Mouse (Mus musculus) spleen, postnatal 36 days (tissue): ENCODE data around the gene Dntt.

Experiments
- DNase-seq, 2 experiments: peaks; one replicate each; pipeline ENCODE4 v3.0.0; 2022; ENCODE audit warnings: low spot score in 2 of 2, mixed read lengths in 1 of 2

Gene Dntt

DNA sequence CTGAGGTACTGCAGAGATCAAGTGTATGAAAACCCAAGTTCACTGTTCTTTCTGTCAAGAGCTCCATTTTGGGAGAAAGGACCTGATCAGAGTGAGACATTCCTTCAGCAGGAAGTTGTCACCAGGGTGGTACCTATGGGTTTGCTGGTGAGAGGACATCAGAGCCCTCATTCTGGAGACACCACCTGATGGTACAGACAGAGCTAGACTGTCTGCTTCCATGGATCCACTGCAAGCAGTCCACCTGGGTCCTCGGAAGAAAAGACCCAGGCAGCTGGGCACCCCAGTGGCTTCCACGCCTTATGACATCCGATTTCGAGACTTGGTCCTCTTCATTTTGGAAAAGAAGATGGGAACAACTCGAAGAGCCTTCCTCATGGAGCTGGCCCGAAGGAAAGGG, at the start of gene Dntt:
Gene Dntt, plus strand, starts transcription at position 57 of the 400 bp plus-strand sequence.
- DNase-seq = no peak

DNA sequence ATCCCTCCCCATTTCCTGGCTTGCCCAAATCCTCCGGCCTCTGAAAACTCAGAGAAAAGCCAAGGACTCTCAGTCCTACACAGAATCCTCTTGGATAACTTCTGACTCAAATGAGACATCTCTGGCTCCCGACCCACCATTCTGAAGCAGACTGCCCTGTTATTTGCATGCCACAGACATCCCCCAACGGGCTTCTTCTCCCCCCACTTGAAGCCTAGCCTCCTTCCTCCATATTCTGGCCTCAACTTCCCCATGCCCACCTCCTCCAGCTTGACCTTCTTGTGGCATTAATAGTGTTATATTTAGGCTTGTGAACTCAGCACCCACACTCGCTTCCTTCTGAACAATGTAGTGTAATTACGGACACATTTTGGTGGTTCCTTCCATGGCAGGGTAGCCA, 48.4 kb upstream of the Dntt start:
- no peak for DNase-seq

DNA sequence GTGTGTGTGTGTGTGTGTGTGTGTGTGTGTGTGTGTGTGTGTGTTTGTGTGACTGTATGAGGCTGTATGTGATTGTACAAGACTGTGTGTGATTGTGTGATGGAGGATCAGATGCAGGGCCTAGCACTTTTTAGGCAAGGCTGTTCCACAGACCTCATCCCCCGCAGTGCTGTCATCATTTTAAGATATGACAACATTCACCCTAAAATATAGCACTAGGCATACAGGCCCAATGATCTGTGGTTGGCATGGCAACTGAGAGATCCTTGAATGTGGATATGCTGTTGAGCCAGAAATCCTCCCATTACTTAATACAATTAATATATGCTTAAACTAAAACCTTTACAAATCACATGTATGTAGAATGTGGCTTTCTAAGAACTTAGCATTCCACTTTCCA, 44.5 kb upstream of the Dntt start:
- DNase-seq = no peak

DNA sequence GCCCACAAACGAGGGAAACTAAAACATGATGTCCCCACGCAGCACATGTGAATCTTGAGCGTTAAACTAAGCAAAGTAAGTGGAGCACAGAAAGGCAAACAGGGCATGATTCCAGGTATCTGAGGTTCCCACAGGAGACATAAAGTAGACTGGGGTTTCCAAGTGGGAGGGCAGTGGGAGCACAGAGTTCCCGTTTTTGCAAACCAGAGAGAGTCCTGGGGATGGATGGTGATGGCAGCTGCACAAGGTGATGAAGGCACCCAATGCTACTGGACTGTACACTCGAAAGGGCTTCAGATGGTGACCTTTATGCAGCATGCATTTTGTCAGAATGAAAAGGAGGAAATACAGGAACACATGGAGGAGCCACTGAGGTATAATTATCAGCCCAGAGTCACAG, 40.2 kb upstream of the Dntt start:
- DNase-seq = no peak

DNA sequence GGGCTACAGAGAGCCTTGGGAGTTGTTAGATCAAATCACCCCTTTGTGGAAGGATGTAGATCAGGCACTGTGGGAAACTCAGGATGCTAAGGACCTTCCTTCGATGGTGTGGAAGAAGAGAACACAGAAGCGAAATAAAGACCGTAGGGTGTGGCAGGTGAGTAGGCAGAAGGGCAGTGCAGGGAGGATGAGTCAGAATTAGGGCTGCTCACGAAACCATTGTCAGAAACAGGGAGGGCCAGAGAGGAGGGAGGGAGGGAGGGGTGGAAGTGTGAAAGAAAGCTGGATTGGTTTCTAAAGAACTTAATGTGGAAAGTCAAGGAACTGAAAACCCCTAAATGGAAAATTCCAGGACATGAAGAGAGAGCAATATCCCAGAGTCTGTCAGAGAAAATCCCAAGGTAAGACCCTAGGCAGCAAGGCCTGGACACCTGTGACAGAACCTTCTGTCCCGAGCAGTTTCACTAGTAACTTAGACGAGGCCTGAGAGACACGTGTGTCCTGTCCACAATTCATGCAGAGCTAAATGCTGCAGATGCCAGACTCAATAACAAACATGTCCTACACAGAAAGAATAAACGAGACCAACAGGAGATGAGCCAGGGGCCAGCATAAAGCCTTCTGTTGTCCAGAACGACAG, 39.0 kb upstream of the Dntt start:
- no peak for DNase-seq

DNA sequence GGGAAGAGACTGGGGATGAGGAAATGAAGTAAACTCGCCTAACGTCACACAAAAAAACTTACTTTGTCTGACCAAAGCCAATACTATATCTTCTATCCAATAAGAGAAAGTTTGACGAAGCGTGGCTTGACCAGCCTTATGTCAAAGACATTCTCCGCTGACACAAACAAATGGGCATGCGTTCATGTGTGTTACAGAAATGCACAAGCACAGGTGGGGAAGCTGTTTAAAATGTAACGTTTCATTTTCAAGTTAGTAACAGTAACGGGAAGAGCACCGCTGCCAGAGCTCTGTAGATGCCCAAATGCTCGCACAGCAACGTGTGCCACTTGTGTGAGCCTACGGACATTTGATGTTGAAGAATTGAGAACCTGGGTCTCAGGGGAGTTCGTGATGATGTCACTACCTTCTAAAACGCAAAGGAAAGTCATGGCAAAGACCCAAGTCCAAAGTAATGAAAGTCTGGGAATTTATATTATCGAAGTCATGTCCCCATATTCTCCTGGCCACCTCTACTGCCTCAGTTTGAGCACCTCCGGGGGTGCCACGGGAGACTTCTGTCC, 38.2 kb upstream of the Dntt start:
- no peak for DNase-seq

DNA sequence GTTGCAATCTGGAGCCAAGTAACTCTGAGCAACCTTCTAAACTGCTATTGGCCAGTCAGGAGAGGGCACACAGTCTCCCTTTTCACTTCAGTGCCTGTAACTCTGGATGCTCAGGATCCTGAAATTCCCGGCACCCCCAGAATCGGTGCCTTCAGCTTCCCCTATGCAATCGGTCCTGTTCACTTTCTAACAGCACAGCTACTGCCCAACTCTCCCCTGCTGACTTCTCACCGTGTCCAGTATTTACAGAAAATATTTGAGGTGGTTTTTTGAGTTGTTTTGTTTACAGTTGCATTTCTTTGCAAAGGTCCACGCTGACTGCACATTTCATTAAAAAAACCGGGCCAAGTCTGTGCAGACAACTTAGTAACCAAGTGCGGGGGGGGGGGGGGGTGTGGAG, 37.4 kb upstream of the Dntt start:
- DNase-seq = no peak

DNA sequence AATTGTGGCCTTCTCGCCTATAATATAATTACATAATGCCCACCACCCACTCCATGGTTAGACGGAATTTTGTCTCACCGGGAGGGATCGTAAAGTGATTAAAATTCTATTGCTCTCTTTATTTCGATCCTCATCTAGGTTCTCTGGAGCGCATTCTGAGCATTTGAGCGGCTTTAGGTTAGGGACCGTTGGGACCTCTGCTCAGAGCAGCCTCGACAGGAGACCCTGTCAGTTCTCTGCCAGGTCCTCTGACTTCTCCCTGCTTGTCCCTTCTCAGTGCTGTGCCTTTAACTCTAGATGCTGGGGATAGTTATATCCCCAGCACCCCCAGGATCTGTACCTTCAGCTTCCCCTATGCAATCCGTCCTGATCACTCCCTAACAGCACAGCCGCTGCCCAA, 37.0 kb upstream of the Dntt start:
- DNase-seq = no peak

DNA sequence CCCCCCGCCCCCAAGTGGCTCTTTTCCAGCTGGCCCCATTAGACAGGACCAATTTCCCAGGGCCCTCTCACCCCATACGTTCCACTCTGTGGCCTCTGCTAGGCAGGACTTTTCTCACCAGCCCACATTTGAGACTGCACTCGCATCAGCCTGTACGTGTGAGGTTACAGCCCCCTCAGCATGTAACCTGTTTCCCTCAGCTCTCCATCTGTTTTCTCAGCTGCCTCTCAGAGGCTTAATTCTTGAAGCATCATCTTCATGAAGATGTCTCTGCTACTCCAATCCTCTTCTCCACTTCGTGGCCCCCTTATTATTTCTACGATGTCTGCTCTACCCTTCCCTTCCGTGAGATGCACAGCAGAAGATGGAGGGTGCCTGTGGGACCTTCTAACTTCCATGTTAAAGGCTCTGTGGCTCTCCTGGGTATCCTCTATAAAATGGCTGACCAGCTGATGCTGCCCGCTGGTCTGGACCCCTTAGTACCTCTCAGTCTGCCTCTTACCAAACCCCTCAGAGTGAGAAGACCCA, 36.5 kb upstream of the Dntt start:
- no peak for DNase-seq

DNA sequence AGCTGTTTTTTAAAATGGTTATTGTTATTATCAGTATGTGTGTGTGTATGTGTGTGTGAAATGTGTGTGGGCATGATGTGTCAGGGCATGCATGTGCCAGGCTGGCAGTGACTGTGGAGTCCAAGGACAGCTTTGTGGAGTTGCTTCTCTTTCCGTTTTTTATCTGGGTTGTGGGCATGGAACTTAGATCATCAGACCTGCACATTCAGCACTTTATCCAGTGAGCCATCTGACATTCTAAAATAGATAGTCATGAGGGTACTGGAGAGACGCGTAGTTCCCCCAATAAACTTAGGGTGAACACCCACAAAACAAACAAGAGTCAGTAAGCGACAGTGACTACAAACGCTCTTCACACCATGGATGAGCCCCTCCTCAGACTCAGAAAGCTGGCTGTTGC, 35.7 kb upstream of the Dntt start:
- no peak for DNase-seq

DNA sequence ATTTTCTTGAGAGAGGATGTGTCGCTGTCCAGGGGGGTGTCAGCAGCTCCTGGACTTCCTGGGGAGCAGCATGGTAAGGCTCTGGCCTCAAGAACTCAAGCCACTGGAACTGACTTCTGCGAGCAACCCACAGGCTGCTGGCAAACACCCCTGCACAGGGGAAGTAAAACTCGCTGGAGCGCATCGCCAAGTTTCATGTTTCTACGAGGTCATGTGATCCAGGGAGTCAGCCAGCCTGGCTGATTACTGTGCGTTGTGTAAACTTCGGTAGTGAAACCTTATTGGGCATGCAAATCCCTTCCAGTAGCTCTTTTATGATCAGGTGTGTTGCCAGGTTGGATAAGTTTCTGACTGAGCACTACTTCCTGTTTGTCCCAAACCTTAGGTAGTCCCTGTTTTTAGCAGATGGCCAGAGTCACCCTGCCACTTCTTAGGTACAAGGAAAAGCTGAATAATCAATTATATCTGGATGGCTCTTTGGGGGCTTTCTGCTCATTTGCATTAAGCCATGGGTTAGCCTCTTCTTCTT, 35.0 kb upstream of the Dntt start, which contains the start of gene Blnk:
Gene Blnk, minus strand, starts transcription at position 479 of the 529 bp plus-strand sequence.
- DNase-seq = peak; percentile 92 to 94

DNA sequence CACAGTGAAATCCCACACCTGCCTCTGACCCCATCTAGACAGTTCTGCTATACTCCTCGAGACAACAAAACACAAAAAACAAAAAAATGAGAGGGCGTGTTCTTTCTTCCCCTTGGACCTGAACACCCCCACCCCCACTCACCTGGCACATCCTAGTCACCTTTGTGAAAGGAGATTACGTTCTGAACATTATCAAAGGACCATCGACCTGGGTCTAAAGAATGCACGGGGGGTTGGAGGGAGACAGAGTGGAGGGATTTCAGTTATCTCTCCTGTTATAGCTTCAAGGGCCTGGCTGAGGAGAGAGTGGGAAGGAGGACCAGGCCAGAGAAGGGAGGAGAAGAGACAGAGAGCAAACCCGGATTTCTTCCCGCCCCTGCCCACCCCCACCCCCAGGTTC, 34.2 kb upstream of the Dntt start:
- DNase-seq = no peak

DNA sequence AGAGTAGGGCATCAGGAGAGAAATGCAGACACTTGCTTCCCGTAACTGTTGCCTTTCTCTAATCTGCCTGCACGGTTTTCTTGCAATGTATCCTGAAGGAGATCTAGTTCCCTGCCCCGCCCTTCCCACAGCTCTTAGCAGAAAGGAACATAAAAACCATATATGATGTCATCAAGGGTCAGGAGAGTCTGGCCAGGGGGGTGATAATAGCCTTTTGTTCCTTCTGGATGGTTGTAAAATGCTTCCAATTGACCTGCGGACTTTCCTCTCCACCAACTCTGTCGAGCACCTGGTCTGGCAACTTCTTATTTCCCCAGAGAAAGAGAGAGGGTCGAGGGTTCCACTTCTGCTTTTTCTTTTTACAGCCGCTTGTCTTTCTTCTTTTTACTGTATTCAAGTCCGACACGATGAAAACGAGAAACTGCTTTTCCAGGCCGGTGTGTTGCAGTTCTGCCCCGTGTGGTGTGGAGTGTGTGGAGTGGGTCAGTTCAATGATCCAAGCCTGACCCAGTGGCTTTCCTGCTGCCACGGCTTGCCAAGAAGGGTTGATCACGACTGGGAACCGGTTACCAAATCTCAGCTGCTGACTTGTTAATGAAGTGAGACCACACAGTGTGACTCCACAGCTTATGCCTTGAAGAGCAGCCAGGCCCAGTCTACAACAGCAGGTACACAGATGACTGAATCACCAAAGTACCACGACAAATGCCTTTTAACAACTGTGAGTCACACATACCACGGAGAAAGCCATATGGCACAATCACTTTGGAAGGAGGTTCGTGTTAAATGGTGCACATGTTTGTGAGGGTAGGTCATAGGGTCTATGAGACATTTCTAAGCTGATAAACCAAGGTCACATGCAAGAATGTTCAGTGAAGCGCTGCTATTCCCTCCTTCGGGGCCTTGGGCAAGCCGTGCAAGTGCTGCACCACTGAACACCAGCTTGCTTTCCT, 33.4 kb upstream of the Dntt start:
- peak; percentile 73 to 75 for DNase-seq

DNA sequence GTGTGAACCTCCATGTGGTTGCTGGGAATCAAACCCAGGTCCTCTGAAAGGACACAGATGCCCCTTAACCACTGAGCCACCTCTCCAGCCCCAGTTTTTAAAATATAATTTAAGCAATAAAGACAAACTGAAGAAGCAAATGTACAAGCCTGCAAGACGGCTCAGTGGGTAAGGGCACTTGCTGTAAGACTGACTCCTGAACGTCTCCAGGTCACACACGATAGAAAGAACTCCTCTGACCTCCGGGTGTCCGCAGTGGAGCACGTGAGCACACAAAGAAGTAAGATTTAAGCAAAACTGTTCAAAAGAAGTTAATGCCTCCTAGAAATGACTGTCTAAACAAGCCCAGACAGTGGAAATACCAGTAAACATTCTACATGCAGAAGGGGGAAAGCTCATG, 32.4 kb upstream of the Dntt start:
- DNase-seq = no peak

DNA sequence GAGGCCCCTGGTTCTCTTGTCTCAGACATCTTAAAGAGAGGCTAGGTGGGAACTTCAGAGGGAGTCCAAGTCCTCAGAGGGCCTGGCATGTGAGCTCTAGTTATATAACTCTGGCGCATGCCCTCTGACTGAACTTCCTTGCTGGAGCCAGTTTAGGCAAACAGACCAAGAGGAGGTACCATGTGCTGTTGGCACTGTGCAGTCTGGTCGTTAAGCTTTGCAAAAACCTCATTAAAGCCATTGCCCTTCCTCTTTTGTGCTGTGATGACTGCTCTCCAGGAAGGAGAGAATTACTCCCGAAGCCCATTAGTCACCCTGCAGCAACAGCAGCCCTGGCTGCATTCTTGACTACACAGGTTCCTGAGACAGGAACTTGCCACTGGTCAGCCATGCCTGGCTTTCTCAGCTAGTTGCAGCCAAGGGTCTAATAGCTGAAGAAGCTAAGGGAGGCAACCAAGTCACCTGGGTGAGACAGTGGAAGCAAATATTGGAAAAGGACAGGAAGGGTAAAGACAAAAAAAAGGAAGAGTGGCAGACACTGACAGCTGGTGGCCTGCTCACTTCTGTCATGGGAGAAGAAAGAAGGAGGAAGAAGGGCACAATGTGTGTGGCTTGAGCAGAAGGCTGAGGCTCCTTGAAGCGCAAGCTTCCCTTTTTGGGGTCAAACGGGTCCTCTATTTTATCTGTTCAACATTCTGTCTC, 30.5 kb upstream of the Dntt start:
- peak; percentile 58 to 69 for DNase-seq

DNA sequence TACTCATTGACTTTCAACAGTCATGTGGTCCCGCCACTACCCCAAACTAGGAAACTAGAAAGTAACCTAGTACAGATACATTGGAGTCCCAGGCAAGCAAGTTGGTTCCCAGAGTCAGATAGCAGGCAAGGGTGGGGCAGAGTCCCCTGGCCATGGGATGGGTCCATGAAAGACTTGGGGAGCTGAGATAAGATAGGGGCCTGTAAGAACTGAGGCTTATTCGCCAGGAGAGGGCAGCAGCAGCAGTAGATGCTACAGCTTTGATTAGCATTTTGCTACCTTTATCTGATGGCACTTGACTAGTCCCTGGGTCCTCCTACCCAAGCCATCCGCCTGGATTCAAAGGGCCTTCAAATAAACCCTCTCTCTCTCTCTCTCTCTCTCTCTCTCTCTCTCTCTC, 29.5 kb upstream of the Dntt start:
- peak; percentile 56 to 65 for DNase-seq

DNA sequence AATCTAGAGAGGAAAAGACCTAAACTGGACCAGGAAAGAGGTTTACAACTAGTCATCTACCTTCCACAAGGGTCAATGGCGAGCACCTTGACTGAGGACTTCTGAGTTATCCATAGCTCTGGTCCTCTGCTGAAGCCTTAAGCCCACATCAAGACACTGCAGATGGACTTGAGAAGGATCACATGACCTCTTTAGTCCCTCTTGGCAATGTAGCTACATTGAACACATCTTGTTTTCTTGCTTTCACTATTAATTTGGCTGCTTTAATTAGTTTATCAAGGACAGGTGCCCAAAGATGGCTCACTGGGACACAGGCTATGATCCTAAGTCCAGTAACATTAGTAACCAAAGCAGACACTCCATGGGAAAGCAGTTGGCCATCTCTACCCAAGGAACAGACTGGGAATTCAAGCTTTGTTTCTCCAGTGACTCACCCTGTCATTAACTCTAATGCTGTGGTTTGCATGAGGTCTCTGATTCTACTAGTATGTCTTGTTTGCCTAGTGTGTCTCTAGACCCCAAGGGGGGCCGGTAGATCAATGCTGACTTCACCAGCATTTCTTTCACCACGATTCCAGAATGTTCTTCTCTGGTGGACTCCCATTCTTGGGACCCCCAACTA, 25.3 kb upstream of the Dntt start:
- no peak for DNase-seq

DNA sequence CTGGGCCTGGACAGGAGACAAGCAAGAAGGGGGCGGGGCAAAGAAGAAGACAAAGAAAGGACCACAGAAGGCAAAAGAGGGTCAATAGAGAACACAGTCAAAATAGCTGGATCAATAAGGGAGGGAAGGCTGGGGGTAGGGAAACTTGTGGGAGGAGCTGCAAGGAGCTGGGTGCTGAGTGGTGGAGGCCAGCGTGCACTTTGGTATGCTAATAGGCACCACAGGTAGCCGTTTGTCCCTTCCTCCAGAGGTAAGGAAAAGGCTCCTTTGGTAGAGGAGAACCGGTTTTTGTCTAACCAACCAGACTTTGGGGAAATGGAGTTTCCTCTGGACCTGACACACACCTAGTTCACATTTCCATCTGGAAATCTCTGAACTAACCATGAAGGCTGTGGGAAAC, 22.5 kb upstream of the Dntt start:
- DNase-seq = no peak

DNA sequence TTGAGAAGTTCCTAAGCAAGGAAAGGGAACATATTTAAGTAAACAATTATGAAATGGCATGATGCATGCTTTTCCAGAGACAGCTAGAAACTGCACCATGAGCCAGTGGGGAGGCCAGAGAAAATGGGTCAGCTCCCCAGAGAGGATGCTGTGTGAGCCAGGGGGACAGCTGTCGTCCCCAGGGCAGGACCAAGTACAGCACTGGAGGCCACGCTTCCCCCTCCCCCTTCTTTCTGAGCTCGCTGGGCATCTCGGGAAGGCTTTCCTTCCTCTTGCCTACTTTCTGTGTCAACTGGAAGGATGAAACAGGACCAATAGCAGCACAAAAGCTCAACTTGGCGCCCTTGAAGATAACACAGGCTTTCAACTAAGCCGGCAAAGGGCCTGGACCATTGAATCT, 21.7 kb upstream of the Dntt start:
- DNase-seq = no peak

DNA sequence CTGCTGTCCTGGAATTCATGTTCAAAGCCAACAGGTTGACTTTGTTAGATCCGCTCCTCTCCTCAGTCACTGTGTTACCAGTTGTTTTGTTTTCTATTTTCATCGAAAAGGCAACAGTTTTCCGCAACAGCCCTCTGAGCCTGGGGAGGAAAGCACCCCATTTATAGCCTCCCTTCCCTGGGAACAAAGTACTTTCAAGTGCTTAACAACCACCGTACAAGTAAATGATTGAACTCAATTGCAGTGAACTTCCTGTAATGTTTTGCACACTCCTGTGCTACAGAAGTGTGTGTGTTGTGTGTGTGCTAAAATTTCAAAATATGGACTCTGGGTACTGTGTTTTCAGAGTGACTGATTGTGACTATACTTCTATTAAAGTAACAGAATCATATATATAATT, 21.3 kb upstream of the Dntt start:
- DNase-seq = no peak

DNA sequence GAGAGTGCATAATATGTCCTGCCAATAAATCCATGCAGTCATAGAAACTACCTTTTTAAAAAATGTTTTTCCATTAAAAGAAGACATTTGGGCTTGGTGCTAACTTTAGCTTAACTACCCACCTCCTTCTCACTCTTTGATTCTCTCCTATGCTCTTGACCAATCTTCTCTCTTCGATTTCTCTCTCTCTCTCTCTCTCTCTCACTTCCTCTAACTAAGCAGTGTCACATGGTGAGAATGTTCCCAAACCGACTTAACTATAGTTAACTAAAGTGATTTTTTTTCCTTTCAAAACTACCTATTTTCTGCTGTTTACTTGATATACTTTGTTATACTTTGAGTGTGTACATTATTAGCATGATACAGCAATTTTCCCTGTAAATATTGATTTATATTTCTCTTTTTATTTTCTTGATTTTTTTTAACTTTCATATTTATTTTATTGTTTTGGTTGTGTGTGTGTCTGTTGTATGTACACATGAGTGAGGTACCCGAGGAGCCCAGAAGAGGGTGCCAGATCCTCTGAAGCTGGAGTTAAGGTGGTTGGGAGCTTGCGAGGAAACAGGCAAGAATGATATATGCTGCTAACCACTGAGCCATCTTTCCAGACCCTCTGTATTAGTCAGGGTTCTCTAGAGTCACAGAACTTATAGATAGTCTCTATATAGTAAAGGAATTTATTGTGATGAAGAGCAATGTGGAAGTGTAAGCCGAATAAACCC, 20.2 kb upstream of the Dntt start:
- no peak for DNase-seq
